Mouse (Mus musculus) left cerebral cortex, adult 18-20 months (tissue): Measurements from ENCODE around the gene Ugt1a6a. TPM values are rescaled to one million over a fixed set of nuclear protein-coding genes. Genes with fewer than 3 reads are reported as not detected.

Experiments used
- DNase-seq, 2 experiments: peaks; one replicate each; pipeline ENCODE4 v3.0.0; 2021 to 2022; ENCODE audit warnings: low spot score in 2 of 2, mixed read lengths in 1 of 2
- total RNA-seq, 2 experiments: library from RNA; stranded (reverse); gene quantifications; 2 replicates each; pipeline ENCODE4 v1.2.3; 2021

Ugt1a6a gene
- total RNA-seq, 2 experiments from 2014 or later, result 1.4 to 2.1 TPM

GRCm38 (mm10) chr1:88263778-88264177, 129.2 kb downstream of the Ugt1a6a start:
- no peak for DNase-seq

GRCm38 (mm10) chr1:88264237-88264868, 129.7 kb downstream of the Ugt1a6a start:
- no peak for DNase-seq

GRCm38 (mm10) chr1:88264869-88265240, 130.2 kb downstream of the Ugt1a6a start:
- no peak for DNase-seq

- DNase-seq, result no peak
These were observed 131.5 kb downstream of the Ugt1a6a start for GRCm38 (mm10) chr1:88266123-88266522.

GRCm38 (mm10) chr1:88267489-88267888, 132.9 kb downstream of the Ugt1a6a start:
- no peak for DNase-seq

- DNase-seq, result no peak
These were observed 133.5 kb downstream of the Ugt1a6a start for GRCm38 (mm10) chr1:88268070-88268469.

Other genes with a start within 250 kb of the Ugt1a6a start
- 10 to 100 TPM; 19.1 to 21.6 TPM for gene Usp40, start 126.3 kb upstream of the Ugt1a6a start, total RNA-seq
- not detected for gene Ugt1a10, start 79.4 kb upstream of the Ugt1a6a start, total RNA-seq
- not detected for gene Ugt1a9, start 64.0 kb upstream of the Ugt1a6a start, total RNA-seq
- not detected for gene Ugt1a8, start 47.0 kb upstream of the Ugt1a6a start, total RNA-seq
- under 1 TPM; 0.21 to 0.44 TPM for gene Ugt1a7c, start 39.7 kb upstream of the Ugt1a6a start, total RNA-seq
- gene Ugt1a6b, start 31.6 kb upstream of the Ugt1a6a start, total RNA-seq, result under 1 TPM in 1 of 2 experiments, not detected in 1; 0.30 TPM
- gene Ugt1a5, start 31.2 kb downstream of the Ugt1a6a start, total RNA-seq, result not detected
- gene Ugt1a2, start 65.8 kb downstream of the Ugt1a6a start, total RNA-seq, result not detected
- 1 to 10 TPM; 1.2 TPM for gene Dnajb3, start 71.0 kb downstream of the Ugt1a6a start, total RNA-seq
- gene Ugt1a1, start 77.2 kb downstream of the Ugt1a6a start, total RNA-seq, result not detected
- gene Mroh2a, start 92.2 kb downstream of the Ugt1a6a start, total RNA-seq, result under 1 TPM in 1 of 2 experiments, not detected in 1; 0.58 TPM
- 10 to 100 TPM; 46.6 to 48.6 TPM for gene Hjurp, start 142.8 kb downstream of the Ugt1a6a start, total RNA-seq
- gene Trpm8, start 142.9 kb downstream of the Ugt1a6a start, total RNA-seq, result under 1 TPM; 0.26 to 0.30 TPM